Mouse (Mus musculus): ENCODE measurements around the gene Riox2.

The Riox2 gene

DNA sequence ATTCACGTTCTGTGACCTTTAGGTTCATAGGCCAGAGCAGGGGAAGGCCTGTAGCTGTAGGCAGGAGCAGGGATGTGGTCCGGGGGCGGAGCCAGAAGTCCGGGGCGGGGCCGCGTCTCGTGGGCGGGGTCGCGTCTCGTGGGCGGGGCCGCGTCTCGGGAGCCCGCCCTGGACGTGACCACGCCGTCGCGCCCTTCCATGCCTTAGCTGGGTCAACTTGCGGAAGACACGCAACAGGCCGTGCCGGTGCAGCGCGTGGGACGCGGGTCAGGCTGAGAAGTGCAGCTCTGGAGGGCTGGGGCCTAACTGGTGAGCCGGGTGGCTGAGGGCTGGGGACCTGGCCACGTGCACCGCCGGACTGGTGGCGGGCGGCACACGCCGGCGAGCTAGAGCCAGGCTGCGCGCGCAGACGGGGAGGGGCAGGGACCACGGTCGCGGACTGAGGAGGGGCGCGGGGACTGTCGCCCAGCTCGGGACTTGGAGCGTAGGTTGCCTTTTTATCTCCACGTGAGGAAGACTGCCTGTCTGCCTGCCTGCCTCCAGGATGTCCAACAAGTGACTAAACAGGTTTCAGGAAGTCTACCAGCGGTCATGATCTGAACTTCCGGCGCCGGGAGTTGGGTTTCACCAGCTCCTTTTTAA, at the start of gene Riox2:
Gene Riox2 (plus strand): TSS at position 139 of the 642 bp plus-strand sequence.
- DNase-seq (ENCODE audit: low read depth, low spot score): peak; percentile 89

DNA sequence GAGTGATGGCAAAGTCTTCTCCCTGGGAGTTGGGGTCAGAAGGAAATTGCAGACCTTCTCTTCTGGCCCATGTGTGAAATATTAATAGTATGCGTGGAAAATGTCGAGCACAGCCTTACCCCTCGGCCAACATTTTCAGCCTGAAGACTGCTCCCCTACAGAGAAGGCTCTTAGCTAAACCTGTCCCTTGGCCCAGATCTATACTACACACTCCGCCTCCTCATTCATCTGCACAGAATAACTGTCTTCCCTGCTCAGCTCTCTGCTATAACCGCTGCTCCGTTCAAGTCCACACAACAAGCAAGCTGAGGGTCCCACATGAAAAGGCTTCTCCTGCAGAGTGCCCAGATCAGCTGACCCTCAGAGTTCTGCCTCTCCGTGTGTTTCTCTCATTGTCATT, 43.6 kb upstream of the Riox2 start:
- DNase-seq (ENCODE audit: low read depth, low spot score): no peak

DNA sequence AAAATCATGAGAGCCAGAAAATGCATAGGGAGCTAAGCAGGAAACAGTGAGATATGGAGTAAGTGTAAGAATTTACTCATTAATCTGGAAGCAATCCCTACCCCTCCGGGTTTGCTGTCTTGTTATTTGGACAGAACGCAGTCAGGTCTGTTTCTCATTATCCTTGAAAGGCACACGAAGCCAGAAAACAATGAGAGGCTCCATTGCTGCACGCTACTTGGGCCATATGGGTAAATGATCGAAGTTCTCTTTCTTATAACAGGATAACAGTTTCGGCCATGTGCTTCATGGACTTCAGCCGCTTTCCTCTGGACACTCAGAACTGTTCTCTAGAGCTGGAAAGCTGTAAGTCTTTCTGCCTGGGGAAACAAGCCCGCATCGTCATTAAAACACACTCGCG, 38.4 kb upstream of the Riox2 start:
- DNase-seq (ENCODE audit: low read depth, low spot score): no peak

DNA sequence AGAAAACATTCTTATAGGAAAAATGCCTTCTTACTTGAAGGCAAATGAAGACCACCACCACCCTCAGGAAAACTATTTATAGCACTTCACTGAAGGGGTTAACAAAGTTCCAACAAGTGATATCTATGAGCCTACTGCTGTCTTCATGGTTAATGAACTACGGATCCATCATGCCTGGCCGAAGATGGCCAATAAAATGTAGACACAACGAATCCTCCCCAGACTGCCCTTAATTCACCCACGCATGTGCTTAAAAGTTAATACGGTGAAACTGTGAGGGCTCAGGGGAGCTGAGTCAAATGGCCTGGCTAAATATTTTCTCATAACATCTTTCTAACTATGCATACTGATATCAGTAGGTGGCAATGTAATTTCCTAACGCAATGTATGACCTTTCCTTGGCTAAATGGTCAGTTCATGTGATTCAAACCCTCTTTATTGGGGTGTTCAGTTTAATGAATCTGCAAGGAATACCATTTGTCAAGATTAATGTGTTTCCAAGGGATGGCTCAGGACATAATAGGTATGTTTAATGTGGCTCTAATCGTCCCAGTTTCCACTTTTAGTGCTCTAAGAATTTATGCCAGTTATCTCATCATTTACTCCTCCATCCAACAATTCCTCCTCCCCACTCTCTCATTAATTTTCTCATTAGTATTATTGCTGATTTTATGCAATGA, 26.6 kb upstream of the Riox2 start:
- no peak for DNase-seq (ENCODE audit: low read depth, low spot score)

DNA sequence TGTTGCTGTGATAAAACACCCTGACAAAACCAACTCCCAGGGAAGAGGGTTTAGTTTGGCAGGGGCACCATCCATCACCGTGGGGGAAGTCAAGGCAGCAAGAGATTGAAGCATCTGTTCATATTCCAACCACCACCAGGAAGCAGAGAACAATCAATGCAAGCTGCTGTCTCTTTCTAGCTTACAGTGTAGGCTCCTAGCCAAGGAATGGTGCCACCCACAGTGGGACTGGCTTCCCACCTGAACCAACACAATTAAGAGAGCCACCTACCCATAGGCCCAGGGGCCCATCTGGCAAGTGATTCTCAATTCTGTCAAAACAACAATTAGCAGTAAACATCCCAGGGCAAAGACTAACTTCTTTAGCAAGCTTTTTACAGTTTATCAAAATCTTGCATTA, 23.4 kb upstream of the Riox2 start:
- no peak for DNase-seq (ENCODE audit: low read depth, low spot score)

DNA sequence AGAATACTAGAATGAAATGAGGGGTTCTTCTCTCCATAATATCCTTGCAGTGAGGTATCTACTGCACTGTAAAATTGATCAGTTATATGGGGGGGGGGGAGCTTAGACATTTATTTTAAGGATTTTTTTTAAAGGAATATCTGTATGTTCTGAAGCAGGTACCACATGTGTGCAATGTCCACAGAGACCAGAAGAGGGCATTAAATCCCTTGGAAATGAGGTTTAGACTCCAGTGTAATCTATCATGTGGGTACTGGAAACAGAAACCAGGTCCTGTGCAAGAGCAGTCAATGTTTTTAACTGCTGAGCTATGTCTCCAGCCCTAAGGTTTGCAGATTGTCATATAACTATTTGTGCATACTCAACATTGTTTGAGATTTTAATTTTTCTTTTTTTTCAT, 22.5 kb upstream of the Riox2 start:
- DNase-seq (ENCODE audit: low read depth, low spot score): no peak

DNA sequence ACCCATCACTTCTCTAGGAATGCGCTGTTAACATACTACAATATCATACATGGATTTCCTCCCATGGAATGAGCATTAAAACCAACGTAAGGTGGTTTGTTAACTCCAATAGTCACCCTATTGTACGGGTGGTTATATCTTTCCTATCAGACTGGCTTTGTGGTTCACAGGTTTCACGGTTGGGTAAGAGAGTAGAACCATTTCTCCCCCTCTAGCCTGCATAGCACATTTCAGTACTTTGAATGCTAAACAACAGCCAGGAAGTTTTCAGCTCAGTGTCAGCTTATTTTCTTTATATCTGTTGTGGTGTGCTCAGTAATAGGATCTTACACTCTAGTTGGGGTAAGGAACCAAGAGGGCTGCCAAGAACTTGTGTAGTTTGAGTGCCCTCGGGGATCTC, 19.8 kb upstream of the Riox2 start:
- no peak for DNase-seq (ENCODE audit: low read depth, low spot score)

DNA sequence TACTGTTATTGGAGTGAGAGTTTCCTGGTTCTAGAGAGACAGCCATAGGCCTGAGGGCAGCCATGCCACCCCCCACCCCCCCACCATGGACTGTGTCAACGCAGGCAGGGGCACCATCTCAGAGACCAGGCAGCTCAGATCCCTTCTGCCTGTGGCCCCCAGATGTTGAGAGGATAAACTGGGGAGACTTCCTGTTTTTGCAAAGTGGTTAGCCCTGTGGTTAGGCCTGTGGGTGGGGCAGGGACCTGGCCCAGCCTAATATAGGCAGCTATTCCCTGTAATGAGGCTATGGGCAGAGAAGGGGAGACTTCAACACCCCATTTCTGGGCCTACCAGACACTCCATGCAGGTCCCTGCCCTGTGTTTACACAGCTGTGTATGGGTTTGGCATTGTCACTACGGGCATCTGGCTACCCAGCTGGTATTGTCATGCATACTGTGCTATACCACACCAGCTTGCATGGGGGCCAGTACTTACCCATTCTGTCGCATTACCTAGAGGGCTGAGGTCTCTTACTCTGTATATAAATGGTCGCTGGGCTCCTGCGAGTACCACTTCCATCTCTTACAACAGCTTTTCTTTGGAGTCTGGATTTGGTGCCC, 12.2 kb upstream of the Riox2 start:
- DNase-seq (ENCODE audit: low read depth, low spot score): peak; percentile 35

DNA sequence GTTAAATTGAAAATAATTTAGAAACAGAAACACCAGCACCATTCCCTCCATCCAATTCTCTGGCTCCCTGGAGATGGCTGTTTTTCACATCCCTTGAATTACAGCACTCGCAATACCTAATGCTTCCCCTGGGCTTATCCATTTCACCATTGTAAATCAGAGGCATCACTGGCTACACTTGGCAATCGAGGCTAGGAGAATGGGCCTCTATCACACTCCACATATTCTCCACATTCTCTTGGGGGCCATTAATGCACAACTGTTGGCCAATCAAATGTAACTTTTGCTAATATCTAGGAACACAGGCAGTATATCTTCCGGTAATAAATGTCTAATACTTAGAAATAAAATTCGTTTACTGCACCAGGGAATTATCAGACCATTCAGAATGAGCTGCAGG, 8.0 kb upstream of the Riox2 start:
- DNase-seq (ENCODE audit: low read depth, low spot score): no peak

DNA sequence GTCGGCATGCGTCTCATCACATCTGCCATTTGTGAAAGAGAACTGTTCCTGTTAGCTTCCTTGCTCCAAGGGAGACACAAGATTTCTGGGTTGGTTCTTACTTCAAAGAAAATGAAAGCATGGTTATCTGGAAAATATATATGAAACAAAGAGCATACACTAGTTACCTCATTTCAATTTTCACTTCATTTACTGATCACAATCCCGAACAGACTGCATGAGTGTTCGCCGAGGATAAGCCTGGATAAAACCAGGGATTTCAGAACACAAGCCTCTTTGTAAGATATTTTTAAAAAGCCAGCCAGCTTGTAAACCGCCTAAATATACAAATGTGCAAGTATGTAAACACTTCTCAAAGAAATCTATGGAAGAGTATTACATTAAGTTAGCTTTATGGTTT, 7.6 kb upstream of the Riox2 start:
- no peak for DNase-seq (ENCODE audit: low read depth, low spot score)

DNA sequence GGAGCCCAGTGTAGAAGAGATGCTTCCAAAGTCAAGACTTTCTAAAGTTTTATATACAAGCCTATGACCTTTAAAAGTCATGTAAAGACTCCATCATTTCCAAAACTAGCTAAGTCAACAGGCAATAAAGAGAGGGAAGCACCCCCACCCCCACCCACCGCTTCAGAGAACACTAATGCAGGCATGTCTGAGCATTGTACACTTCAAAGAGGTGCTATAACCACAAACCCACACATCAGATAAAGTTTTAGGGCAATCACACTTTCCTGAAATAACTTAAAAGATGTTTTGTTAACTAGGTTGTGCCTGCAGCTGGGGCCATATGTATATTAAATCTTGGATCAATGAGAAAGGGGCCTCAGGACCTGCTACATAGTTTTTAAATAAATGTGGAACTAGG, 1.7 kb upstream of the Riox2 start:
- DNase-seq (ENCODE audit: low read depth, low spot score): peak; percentile 82

DNA sequence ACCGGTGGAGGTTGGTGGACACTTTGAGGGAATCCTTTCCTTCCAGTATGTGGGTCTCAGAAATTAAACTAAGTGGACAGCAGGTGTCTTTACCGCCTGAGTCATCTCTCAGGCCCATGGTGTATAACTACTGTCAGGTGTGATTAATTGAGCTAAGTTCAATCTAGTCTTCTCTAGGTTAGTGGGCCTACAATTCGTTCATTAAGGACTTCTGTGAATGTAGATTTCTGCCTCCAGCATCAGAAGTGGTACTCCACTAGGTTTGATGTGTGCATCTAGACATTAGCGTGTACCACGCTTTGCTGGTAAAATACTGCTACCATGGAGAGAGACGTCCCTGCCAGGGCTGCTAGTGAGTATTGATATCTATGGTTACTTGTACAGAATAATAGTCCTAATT, 971 bp downstream of the Riox2 start:
- no peak for DNase-seq (ENCODE audit: low read depth, low spot score)

DNA sequence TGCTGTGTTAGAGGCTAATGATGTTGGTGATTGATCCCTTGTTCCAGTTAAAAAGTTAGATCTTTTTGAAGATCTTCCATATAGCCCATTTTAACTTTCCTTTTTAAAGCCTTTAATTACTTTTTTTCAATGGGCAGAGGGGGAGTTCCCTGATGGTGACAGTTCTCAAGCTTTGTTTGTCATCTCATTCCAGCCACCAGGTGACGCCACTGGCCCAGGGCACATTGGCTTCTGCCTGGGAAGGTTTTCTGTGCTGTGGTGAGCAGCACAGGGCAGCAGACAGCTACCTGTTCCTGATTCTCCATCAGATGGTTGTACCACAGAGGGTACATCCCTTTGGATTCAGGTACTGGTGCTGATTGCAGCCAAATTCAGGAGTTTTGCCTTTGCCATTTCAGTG, 3.2 kb downstream of the Riox2 start:
- peak; percentile 69 for DNase-seq (ENCODE audit: low read depth, low spot score)

DNA sequence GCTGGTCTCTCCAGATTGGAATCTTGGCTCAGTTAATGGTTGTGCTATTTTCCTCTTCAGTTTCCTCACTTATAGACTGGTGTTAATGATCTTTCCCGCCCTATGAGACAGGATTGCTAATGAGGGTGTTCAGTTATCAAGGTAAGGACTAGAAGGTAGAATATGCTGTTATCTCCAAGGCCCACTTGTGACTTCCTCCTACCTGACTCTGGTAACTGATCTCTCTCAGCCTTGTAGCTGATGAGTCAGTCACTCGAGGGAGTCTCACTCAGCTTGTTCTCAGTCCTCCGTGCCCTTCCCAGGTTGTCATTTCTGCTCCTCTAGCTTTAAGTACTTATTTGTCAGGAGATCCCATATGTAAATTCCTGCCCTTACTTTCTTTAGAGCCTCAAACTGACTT, 6.4 kb downstream of the Riox2 start:
- no peak for DNase-seq (ENCODE audit: low read depth, low spot score)

DNA sequence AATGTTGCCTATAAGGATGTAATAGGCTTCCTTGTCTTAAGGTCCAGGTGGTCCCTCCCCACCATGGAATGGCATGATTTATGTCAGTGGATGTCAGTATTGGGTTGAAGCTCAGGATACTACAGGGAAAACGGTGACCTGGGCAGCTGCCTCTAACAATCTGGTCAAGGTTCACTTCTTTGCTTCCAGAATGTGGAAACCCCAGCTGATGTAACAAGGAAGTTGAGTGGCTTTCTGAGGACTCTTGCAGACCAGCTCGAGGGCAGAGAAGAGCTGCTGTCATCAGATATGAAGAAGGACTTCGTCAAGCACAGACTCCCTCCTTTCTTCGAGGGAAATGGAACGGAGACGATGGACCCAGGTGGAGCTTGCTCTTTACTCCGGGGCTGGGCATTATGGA, 15.7 kb downstream of the Riox2 start:
- DNase-seq (ENCODE audit: low read depth, low spot score): no peak

DNA sequence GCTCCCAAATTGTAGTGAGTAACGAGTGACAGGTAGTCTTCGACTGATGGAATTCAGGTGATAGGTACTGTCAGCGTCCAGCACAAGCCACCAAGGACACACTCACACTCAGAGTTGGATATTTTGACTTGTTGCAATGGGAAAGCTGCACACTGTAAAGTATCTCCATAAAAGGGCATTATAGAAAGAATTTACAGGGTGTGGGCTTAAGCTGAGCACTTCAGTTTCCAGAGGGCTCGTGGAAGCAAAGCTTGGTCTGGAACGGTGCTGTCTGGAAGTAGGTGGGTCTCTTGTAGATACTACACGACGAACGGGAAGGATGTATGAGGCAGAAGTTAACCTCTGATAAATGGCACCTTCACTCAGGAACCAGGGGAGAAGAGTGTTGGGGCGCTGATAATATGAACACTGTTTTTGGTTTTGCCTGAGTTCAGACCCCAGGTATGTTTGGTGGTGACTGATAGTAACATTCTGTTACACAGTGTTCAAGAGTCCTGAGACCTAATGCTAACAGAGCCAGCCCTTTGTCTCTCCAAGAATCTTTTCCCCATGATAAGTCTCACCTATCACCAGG, 16.5 kb downstream of the Riox2 start:
- no peak for DNase-seq (ENCODE audit: low read depth, low spot score)

DNA sequence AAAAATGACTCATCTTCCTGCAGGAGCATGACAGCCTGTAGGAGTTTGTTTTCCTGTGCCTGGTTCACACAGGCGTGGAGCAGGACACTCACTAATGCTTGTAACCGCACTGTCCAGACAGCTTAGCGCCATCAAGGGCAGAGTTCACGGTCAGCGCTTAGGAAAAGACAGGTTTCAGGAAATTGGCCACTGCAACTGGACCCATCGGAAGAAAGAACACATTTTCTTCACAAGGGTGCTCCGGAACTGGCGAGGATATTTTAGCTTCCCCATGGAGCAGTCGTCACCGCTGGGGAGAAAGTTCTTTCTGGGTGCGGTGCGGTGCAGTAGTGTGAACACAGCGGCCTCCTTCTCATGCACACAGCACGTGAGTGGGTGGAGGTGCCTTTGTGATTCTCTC, 21.6 kb downstream of the Riox2 start:
- no peak for DNase-seq (ENCODE audit: low read depth, low spot score)

DNA sequence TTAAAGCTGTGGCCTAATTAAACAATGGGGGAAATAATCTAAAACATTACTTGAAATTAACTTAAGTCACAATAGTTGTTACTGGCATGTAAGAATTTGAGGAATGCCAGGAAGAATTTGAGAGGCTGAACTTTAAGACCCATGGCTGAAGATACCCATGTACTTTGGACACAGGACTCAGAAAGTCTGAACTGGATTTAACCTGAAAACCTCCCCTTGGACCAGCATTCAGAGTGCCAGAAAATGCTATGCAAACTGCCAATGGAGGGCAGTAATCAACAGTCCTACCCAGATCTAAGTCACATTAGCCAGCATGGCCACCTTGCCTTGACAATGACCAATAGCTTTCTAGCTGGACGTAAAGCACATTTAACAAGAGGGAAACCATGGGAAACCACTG, 26.4 kb downstream of the Riox2 start:
- no peak for DNase-seq (ENCODE audit: low read depth, low spot score)

DNA sequence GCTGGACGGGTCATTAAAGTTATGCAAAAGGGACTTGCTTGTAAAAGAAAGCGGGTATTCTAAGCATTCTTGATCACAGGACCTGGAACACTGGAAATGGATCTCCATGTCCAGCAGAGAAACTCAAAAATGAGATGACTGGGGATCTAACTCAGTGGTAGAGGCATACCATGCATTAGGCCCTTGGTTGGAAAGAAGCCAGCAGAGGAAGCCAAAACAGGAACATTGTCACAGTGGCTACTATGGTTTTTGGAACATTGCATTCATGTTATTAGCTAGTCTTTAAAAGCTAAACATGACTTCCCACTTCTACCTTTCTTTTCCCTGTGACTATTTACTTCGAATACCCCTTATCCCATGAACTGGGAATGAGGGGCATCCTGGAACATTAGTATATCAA, 27.6 kb downstream of the Riox2 start:
- DNase-seq (ENCODE audit: low read depth, low spot score): no peak

DNA sequence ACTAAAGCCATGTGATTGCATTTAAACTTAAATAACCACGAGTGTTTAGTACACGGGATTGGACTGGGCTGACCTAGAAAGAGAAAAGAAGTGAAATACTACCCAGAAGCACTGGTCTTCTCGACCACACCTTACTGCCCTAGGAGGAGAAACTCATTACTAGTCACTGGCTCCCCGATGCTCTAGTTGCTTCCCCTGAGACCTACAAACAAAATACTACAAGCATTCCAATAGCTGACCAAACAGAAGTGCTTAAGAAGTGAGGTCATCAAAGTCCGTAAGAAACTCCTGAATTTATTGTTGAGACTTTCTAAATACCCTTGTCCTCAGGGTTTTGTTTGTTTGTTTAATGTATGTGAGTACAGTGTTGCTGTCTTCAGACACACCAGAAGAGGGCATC, 38.3 kb downstream of the Riox2 start:
- DNase-seq (ENCODE audit: low read depth, low spot score): no peak

DNA sequence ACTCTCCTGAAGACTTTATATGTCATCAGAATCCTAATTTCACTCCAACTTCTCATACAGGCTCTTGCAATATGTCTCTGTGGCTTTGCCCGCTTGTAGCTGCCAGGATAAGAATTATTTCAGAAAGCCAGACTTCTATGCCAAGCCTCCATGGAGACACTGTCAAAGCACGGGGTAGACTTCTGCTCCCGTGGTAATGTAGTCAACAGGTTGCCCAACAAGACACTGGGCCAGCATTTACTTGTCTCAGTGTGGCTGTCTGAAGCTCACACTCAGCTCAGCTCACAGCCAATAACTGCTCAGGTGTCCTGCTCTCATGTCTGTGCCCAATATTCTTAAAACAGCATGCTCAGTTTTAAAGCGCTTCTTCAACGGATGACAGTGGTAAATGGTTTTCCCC, 43.6 kb downstream of the Riox2 start:
- DNase-seq (ENCODE audit: low read depth, low spot score): no peak

DNA sequence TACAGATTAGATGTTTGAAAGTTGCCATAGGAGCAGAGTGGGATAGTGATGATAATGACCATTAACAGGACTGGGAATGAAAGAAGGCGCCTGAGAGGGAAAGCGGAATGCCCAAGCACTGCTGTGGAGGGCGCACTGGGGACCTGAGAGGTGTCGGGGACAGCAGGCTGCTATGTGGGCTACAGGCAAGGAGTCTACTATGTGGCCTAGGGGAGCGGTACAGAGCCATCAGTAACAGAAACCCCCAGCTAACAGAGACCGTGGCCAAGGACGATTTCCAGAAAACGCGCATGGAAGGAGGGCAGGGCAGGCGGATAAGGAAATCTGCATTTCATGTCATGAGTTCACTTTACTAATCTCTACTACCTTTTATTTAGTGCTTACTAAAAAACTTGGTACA, 45.4 kb downstream of the Riox2 start:
- no peak for DNase-seq (ENCODE audit: low read depth, low spot score)

Data from CD4-positive helper T cell, adult 2 months (primary cell).